Mouse (Mus musculus) megakaryocyte-erythroid progenitor cell, adult 5-6 weeks (primary cell): ENCODE results near the gene Cd300c. TPM values are rescaled to one million over a fixed set of nuclear protein-coding genes. Genes with fewer than 3 reads are reported as not detected.
"Not testable (repeated sequence)": the region's sequence is repeated elsewhere in the genome, so short reads cannot be mapped to it uniquely, and the experiment has no call there.

ENCODE experiments used
- ATAC-seq: replicated peaks from 2 replicates; pipeline ENCODE4 v1.8.0; 2016; ENCODE audit warnings: mild to moderate bottlenecking, inconsistent platforms; ENCODE audit not compliant: severe bottlenecking, poor library complexity, low FRiP score, low TSS enrichment
- total RNA-seq, 2 experiments: library from RNA; stranded (forward) in 1 of 2; stranded (reverse) in 1 of 2; fragments of 200-1000, 215-1000 nt in 1 of 2; fragments of >200 nt in 1 of 2; fragmentation: Nextera tagmentation in 1 of 2; gene quantifications; 2 replicates each; pipeline ENCODE4 v1.2.3; 2014 to 2017

Cd300c gene
- not detected in 2 replicates for total RNA-seq (2014; fragmentation: Nextera tagmentation)
- not detected in 2 replicates for total RNA-seq (2017)

DNA sequence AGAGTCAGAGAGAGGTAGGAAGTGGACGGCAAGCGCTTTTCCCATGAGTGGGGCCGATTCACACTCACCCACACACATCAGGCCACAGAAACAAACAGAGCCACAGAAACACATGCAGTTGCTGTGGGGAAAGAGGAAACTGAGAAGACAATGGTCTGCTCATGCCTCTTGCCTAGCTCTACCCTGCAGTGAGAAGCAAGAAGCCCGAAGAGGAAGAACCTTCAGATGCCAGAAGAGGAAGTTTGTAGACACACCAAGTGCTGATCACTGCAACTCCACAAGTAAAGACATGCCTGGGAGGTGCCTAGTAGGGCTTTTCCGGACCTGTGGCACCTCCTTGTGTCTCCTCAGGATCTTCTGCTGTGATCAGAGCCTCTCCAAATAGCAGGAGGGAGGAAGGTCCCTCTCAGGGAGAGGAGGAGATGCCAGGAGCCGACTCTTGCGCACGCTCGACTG, at the start of gene Cd300c:
Gene Cd300c (minus strand): TSS at position 406 of the 456 bp plus-strand sequence.
- no peak for ATAC-seq

DNA sequence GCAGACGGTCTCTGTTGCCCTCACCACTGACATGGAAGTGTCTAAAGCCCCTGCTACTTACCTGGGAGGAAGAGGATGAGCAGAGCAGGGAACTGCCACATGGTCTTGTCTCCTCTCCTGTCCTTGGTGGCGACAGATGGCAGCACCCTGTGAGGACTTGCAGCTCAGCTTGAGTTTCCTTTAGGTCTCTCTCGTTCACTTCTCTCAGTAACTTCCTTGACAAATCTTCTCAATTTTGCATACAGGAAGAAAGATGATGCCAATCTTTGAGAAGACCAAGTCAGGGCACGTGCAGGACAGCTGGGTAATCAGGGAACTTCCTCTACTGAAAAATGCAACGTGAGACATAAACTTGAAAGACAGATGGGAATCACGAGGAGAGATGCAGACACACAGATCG, 47.1 kb upstream of the Cd300c start, which contains the start of gene Cd300ld2:
Gene Cd300ld2 (minus strand): TSS at position 101 of the 400 bp plus-strand sequence.
- ATAC-seq = not testable (repeated sequence)

DNA sequence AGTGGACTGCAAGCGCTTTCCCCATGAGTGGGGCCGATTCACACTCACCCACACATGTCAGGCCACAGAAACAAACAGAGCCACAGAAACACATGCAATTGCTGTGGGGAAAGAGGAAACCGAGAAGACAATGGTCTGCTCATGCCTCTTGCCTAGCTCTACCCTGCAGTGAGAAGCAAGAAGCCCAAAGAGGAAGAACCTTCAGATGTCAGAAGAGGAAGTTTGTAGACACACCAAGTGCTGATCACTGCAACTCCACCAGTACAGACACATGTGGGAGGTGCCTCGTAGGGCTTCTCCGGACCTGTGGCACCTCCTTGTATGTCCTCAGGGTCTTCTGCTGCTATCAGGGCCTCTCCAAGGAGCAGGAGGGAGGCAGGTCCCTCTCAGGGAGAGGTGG, 35.1 kb upstream of the Cd300c start:
- no peak for ATAC-seq

DNA sequence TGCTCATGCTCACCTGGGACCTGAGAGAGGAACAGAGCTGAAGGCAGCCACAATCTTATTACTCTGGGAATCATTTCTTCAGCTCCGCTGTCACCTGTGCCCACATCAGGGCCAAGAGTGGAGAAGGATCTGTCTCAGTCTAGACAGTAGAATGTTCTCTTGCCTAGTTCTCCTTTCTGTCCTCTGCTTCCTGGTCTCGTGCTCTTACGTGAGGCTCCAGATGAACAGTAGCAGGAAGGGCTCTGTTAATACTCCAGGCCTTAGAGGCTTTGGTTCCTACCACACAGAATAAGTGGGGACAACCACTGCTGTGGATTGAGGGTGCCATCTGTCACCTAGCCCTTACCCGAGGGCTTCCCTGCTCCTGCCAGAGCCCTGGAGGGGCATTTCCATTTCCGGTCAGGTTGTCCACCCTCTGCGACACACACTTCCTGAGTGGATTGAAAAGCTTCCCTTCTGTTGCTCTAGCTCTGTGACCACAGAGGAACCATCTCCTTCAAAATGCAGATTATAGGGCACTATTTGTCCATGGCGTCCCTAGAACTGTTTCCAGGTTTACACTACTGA, 32.6 kb upstream of the Cd300c start, which contains the start of gene Cd300c2:
Gene Cd300c2 (minus strand): TSS at position 407 of the 567 bp plus-strand sequence.
- ATAC-seq = no peak

DNA sequence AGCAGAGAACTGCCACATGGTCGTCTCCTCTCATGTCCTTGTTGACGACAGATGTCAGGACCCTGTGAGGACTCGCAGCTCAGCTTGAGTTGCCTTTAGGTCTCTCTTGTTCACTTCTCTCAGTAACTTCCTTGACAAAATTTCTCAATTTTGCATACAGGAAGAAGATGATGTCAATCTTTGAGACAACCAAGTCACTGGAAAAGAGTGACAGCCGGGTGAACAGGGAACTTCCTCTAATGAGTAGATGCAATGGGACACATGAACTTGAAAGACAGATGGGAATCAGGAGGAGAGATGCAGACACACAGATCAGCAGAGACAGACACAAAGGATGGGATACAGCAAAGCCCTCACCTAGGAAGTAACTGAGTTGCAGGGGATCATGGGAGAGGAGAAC, 20.8 kb upstream of the Cd300c start, which contains the start of gene Cd300ld:
Gene Cd300ld (minus strand): TSS at position 130 of the 400 bp plus-strand sequence.
- no peak for ATAC-seq

DNA sequence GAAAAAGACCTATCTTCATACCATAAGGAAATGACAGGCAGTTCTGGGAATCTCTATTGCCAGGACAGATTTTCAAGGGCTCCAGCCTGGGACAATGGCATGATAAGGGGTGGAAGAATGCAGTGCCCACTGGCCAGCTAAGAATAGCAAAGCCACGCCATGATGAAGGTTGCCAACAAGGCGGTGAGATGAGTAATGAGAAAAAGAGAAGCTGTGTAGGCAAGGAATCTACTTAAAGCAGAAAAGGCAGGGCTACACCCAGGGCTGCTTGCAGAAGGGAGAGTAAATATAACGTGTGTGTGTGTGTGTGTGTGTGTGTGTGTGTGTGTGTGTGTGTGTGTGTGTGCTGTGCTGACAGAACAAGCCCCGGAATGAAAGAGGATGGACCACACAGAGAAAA, 12.9 kb upstream of the Cd300c start:
- ATAC-seq = no peak

DNA sequence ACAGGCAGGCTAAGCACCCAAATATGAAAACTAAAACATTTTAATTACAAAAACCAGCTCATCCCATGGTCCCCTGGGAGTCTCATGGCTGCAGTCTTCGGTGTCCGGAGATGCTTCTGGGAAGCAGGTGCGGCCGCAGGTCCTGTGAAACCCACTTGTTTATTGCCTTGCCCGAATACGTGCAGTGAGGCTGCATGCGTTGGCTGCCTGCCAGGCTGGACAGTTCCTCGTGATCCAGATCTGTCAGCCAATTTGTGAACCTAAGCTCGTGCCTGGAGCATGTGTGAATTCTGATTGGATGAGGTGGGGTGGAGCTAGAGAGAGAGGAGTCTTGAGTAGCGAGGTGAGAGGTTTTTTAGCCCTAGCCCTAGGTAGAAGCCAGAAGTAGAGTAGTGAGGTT, 3.8 kb upstream of the Cd300c start:
- ATAC-seq = no peak

DNA sequence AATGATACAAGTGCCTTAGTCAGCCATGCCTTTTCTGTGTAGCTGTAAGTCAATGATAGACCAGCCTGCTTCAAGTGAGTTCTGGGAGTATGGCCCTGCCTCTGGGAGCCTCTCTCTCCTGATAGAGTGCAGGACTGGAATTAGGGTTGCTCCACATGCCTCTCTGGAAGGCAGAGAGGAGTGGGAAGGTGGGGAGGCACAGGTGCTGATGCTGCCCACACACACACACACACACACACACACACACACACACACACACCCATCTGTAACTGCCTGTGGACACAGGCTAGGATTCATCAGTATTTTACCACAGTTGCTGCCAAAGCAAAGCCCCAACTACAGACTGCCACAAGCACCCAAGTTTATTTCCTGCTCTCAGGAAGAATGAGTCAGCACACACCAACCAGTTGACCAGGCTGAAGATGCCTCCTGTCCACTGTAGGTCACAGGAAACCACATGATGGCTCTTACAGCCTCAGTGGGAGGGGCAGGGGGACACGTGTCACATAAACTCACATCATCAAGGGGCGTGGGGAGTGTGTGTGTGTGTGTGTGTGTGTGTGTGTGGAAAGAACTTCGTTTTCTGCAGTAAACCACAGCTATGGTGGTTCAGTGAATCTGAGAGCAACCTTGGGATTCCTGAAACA, 3.7 kb downstream of the Cd300c start:
- no peak for ATAC-seq

DNA sequence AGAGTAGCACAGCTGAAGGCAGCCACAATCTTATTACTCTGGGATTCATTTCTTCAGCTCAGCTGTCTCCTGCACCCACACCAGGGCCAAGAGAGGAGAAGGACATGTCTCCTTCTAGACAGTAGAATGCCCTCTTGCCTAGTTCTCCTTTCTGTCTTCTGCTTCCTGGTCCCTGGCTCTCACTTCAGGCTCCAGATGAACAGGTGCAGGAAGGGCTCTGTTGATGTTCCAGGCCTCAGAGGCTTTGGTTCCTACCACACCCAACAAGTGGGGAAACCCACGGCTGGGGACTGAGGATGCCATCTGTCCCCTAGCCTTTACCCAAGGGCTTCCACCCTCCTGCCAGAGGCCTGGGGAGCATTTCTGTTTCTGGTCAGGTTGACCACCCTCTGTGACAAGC, 8.6 kb downstream of the Cd300c start:
- ATAC-seq = no peak

DNA sequence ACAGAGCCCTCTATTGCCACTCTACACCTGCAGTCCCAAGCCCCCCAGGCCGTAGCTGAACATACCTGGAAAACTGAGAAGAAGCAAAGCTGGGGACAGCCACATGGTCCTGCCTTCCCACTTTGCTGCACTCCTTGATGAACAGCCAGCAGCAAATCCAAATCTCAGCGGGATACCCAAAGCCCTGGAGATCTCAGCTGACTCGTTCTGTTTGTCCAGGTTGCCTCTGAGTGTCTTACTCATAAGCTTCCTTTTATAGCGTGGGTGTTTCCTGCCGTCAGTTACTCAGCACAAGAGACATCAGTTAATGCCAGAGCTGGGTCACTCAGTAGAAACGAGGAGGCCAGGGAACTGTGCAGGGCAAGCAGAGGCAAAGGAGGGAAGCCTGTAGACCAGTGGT, 34.8 kb downstream of the Cd300c start, which contains the start of gene Cd300lb:
Gene Cd300lb (minus strand): TSS at position 243 of the 400 bp plus-strand sequence.
- ATAC-seq = no peak

DNA sequence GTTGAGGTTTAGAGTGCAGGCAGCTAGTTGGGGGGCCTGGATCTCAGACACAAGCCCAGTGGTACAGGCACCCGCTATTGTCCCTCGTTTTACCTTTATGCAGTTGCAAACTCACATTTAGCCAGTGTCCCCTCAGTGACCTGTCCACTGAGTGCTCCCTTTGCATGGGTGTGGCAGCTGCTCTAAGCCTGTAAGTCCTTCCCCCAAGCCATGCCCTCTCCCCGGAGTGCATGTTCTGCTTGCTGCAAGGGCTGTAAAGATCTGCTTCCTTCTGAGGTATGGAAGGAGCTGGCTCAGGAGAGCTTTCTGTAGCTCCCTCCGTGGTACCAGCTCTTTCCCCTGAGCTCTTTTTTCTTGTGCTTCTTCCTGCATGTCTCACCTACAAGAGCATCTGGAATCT, 35.4 kb downstream of the Cd300c start:
- no peak for ATAC-seq

DNA sequence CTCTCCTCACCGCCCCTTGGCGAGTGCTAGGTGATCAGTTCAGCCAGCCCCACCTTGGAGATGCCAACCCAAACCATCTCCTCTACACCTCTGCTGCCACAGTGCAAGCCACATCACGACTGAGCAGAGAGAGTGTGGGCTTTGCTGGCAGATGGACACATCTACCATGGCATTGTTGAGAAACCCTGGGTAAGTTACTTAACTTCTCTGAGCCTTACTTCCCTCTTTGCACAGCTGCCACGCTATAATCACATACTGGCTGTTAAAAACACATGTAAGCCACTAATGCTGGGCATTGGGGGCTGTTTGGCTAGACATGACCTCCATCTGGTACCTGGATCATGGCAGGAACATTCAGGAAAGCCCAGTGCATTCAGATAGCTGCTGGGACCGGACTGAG, 37.9 kb downstream of the Cd300c start:
- no peak for ATAC-seq

DNA sequence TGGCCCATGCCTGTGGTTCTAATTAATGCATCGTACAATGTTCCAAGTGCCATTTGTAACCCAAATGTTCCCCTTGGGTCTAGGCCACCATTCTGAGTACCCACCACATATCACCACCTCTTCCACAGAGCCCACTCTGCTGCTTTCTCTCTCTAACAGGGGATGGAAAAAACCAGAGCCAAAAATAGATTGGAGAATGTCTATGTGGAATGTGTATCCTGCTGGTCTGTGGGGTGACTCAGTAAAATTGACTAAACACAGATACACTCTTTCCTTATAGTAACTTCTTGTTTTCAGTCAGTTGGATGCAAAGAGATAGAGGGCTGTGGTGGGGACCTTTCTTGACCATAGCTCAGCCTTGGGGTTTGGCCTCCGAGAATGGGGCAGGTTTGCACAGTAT, 39.4 kb downstream of the Cd300c start:
- no peak for ATAC-seq

DNA sequence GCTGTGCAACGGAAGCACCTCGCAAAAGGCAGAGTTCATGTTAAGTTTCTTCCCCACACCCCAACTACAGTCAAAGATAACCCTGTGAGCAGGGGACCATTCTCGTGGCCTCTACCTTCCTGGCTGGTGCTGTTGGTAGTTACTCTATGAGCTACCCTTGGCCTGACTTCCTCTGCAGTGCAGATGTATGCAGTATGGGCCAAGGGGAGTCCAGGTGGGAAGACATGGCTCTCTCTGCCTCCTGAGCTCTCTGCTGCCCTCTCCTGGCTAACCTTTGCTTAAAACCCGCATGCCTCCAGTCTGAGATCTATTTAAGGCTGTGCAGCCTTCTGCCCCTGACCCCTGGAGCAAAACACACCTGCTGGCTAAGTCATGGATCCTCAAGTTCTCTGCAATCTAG, 45.0 kb downstream of the Cd300c start:
- ATAC-seq = peak; percentile 70

DNA sequence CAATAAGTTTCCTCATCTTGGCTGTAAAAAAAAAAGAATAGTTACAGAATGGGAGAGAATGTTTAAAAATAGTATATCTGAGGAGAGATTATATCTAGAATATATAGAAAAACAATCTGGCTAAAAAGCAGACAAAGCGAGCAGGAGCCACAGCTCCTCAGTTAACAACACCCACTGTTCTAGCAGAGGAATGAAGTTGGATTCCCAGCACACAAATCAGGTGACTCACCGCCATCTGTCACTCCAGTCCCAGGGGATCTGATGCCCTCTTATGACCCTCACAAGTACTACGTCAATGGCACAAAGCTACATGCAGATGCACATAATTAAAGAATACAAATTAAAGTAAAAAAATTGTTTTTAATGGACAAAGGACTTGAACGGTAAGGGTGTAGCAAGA, 46.5 kb downstream of the Cd300c start:
- no peak for ATAC-seq

DNA sequence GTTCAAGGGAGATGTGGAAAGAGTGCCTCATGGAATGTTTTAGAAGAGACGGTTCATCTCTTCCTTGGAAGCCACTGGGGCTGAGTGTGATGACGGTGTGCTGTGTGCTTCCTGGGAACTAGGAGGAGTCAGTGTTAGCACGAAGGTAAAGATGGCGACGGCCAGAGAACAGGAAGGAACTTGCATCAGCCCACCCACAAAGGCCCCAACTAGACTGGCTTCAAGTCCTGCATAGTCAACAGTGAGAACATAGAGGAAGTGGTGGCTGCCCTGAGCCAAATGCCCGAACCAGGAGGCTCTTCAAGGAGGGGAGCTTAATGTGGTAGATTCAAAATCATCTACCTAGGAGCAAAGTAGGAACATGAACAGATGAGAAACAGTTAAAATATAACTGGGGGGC, 51.8 kb downstream of the Cd300c start:
- no peak for ATAC-seq

DNA sequence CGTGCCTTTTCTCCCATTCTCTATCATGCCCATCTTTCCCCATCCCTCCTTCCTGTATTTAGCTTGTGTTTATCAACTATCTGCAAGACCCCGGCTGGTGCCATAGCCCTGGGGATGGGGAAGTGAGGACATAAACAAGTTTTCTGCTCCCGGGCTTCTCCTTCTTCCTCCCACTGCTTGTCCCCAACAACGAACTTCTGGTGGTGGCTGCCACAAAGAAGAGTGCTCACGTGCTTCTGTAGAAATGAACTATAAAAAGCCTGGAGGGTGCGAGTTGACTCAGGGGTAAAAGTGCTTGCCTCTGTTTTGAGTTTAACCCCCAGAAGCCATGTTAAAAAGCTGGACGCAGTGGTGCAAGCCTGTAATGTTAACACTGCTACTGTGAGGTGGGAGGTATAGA, 54.0 kb downstream of the Cd300c start:
- ATAC-seq = no peak

DNA sequence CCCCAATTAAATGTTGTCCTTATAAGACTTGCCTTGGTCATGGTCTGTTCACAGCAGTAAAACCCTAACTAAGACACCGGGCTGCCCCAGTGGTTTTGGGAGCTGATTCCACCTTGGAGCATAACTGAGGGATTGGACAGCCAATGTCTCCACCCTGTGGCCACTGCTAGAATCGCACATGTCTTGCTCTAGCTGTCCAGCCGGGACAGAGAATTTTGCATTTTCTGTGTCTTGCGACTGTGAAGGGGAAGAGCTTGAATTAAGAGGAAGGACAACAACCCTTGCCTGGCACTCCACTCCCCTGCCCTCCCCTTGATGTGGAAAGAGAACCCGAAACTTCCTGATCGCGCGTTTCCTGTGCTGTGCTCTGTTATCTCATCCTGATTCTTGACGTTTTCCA, 56.1 kb downstream of the Cd300c start:
- peak; percentile 92 for ATAC-seq

DNA sequence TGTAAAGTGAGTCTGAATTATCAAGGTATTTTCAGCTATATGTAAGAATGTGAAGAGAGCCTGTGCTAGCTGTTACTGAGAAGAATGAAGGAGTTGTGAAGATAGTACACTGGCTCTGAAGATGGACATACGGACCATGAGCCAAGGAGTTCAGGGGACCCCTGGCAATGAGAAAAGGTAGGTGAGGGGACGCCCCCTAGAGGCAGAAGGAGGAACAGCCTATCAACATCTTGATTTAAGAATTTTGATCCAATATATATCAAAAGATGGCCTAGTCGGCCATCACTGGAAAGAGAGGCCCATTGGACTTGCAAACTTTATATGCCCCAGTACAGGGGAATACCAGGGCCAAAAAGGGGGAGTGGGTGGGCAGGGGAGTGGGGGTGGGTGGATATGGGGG, 59.4 kb downstream of the Cd300c start:
- ATAC-seq = not testable (repeated sequence)

DNA sequence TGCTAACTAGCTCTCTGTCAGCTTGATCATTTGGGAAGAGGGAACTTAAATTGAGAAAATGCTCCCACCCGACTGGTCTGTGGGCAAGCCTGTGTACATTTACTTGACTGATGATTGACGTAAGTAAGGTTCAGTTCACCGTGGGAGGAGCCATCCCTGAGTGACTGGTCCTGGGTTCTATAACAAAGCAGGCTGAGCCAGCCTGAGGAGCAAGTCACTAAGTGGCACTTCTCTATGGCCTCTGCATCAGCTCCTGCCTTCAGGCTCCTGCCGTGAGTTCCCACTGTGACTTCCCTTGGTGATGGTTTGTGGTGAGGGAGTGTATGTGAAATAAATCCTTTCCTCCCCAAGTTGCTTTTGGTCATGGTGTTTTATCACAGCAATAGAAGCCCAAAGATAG, 60.9 kb downstream of the Cd300c start:
- no peak for ATAC-seq

DNA sequence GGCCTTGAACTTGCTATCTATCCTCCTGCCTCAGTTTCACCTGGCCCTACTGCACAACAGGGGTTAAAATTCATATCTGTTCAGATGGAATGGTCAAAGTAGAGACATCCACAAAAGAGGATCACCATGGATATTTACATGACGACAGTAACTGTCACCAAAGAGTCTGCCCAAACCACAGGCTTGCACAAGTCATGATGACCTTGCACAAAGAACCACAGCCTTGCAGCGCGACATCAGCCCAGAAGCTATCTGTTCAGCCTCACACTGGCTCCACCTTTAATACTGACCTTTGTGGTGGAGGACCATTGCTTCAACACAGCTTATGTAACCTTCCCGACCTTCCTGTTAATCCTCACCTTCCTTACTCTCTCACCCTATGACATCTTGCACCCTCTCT, 61.4 kb downstream of the Cd300c start:
- ATAC-seq = peak; percentile 88
